Mouse (Mus musculus): ENCODE data around the gene Mgat3. TPM values are rescaled to one million over a fixed set of nuclear protein-coding genes. Genes with fewer than 3 reads are reported as not detected.

Mgat3 gene
- polyA plus RNA-seq, 1 experiment from 2014 or later, result 2.7 TPM

DNA sequence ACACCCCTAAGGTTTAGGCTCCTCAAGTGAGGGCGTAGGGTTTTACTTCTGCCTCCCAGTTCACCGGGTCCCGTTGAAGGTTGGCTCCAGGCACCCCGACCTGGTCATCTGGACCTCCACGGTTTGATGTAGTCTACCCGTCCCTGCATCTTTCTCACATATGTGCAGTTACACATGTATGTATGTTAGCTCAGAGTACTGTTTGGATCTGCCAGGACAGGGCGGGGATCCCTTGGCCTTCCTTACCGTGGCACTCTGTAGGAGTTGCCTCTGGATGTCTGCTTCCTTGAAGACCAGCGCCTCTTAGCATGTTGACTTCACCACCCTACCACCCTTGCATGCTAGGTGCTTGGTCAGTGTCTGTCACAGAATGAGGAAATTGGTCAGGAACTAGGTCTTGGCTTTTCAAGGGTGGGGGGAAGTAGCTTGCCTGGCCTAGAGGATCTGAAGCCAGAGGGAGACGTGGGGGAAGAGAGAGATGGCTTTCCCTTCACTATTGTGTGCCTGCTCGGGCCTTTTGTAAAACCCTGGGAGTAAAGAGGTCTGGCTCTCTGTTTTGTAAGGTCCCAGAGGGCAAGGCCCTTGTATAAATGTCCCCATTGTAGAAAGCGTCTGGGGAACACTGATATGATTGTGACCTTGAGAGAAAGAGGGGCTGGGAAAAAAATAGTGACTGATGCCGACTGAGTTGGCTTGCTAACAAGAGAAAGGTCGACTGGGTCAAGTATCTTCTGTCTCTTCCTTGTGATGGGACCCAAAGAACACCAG is 39.7 kb upstream of the Mgat3 start:
- ATAC-seq (replicated peaks; ENCODE audit: low FRiP score), result no peak

DNA sequence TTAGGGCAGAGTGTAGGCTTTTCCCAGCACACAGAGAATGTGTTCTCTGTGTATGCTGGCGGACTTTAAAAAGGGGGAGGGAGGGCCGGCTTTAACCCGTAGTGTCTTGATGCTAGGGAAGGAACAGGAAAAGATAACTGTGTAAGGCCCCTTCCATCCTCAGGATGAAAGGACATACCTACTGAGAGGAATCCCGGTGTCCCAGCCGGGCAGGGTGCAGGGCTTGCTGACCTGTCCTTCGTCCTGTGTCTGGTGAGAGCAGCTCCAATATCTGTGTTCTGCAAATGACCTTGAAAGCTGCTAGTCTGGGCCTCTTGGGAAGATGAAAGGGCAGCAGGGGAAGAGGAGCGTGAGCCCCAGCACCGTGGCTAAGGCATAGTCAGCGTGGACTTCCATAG is 39.1 kb upstream of the Mgat3 start:
- WGBS, result 43% methylated on average over 9 of the region's 9 CpGs
- H3K4me1 ChIP-seq (replicated peaks; ENCODE audit: control insufficient read depth, insufficient read depth, low read length), result peaks cover 52% of the 10 kb centered on the region

More for the DNA sequence above, 39.7 kb upstream of the Mgat3 start:
- H3K4me2 ChIP-seq, result peak overlapping the region; percentile 81
- no peaks in the 10 kb centered on the region for H3K27me3 ChIP-seq (replicated peaks; ENCODE audit: control insufficient read depth, insufficient read depth, low read length)
- H3K27ac ChIP-seq (ENCODE audit: low read depth, low read length), result peak overlapping the region; percentile 99
- no peak for DNase-seq (ENCODE audit: low spot score)
- H3K4me1 ChIP-seq (replicated peaks; ENCODE audit: control insufficient read depth, insufficient read depth, low read length), result peaks cover 55% of the 10 kb centered on the region
- peaks cover 6% of the 10 kb centered on the region; the same call in 1 of the 2 replicates for H3K36me3 ChIP-seq (ENCODE audit: control insufficient read depth, insufficient read depth, low read length)
- 6% methylated on average over 14 of the region's 14 CpGs for WGBS
- H3K4me3 ChIP-seq (ENCODE audit: low read depth, low read length), result peak overlapping the region; percentile 81
- H3K9me3 ChIP-seq (ENCODE audit: control insufficient read depth, low read length), result no peaks in the 10 kb centered on the region
- H3K9ac ChIP-seq (ENCODE audit: low read depth, low read length), result peak overlapping the region; percentile 90

DNA sequence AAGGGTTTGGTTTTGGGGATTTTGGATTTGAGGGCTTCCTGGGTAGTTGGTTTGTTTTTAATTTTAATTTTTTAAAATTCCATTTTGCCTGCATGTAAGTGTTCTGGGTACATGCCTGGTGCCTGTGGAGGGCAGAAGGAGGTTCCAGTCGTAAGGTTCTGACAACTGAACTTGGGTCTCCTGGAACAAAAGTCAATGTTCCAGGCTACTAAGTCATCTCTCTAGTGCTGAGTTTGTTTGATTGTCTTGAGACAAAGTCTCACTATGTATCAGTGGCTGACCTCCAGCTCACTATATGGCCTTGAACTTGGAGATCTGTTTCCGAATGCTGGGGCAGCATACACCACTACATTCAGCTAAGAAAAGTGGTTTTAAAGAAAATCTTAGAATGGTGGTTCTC is 38.0 kb upstream of the Mgat3 start:
- Histone ChIP-seq H3K4me1 (replicated peaks; ENCODE audit: control insufficient read depth, insufficient read depth, low read length) (peaks cover 43% of the 10 kb centered on the region), H3K9ac (ENCODE audit: low read depth, low read length) (no peak overlapping the region), H3K27ac (ENCODE audit: low read depth, low read length) (0 out of 2 replicates have a peak overlapping the region, but pooled peaks have one; percentile 16)

More for the DNA sequence above, 39.1 kb upstream of the Mgat3 start:
- peak overlapping the region; percentile 90 for H3K9ac ChIP-seq (ENCODE audit: low read depth, low read length)
- DNase-seq (ENCODE audit: low spot score) (no peak), ATAC-seq (replicated peaks; ENCODE audit: low FRiP score) (no peak)
- no peaks in the 10 kb centered on the region for H3K9me3 ChIP-seq (ENCODE audit: control insufficient read depth, low read length)
- peaks cover 6% of the 10 kb centered on the region; the same call in 1 of the 2 replicates for H3K36me3 ChIP-seq (ENCODE audit: control insufficient read depth, insufficient read depth, low read length)
- peak overlapping the region; percentile 99 for H3K27ac ChIP-seq (ENCODE audit: low read depth, low read length)
- peak overlapping the region; percentile 81 for H3K4me2 ChIP-seq
- H3K4me3 ChIP-seq (ENCODE audit: low read depth, low read length), result peak overlapping the region; percentile 81
- H3K27me3 ChIP-seq (replicated peaks; ENCODE audit: control insufficient read depth, insufficient read depth, low read length), result no peaks in the 10 kb centered on the region

GRCm38 (mm10) chr15:80136645-80137044 is 36.9 kb upstream of the Mgat3 start:
- H3K9ac ChIP-seq (ENCODE audit: low read depth, low read length), result no peak overlapping the region
- ATAC-seq (replicated peaks; ENCODE audit: low FRiP score) (no peak), DNase-seq (ENCODE audit: low spot score) (no peak)
- no peaks in the 10 kb centered on the region for H3K9me3 ChIP-seq (ENCODE audit: control insufficient read depth, low read length)
- H3K27me3 ChIP-seq (replicated peaks; ENCODE audit: control insufficient read depth, insufficient read depth, low read length), result no peaks in the 10 kb centered on the region
- H3K4me1 ChIP-seq (replicated peaks; ENCODE audit: control insufficient read depth, insufficient read depth, low read length), result peaks cover 32% of the 10 kb centered on the region
- no peak overlapping the region for H3K27ac ChIP-seq (ENCODE audit: low read depth, low read length)
- H3K4me2 ChIP-seq, result no peak overlapping the region
- H3K4me3 ChIP-seq (ENCODE audit: low read depth, low read length), result no peak overlapping the region
- H3K36me3 ChIP-seq (ENCODE audit: control insufficient read depth, insufficient read depth, low read length), result peaks cover 23% of the 10 kb centered on the region; the same call in 1 of the 2 replicates
- 84% methylated on average over 3 of the region's 3 CpGs for WGBS

More for the DNA sequence above, 38.0 kb upstream of the Mgat3 start:
- ATAC-seq (replicated peaks; ENCODE audit: low FRiP score), result no peak
- WGBS, result 90% methylated on average over 2 of the region's 2 CpGs
- H3K4me3 ChIP-seq (ENCODE audit: low read depth, low read length), result no peak overlapping the region; the same call in 1 of the 2 replicates
- peaks cover 12% of the 10 kb centered on the region; the same call in 1 of the 2 replicates for H3K36me3 ChIP-seq (ENCODE audit: control insufficient read depth, insufficient read depth, low read length)
- H3K27me3 ChIP-seq (replicated peaks; ENCODE audit: control insufficient read depth, insufficient read depth, low read length), result no peaks in the 10 kb centered on the region
- DNase-seq (ENCODE audit: low spot score), result no peak
- peak overlapping the region; percentile 81 for H3K4me2 ChIP-seq
- no peaks in the 10 kb centered on the region for H3K9me3 ChIP-seq (ENCODE audit: control insufficient read depth, low read length)

- no peaks in the 10 kb centered on the region for H3K27me3 ChIP-seq (replicated peaks; ENCODE audit: control insufficient read depth, insufficient read depth, low read length)
- H3K9me3 ChIP-seq (ENCODE audit: control insufficient read depth, low read length), result no peaks in the 10 kb centered on the region
- H3K4me3 ChIP-seq (ENCODE audit: low read depth, low read length), result no peak overlapping the region
- H3K36me3 ChIP-seq (ENCODE audit: control insufficient read depth, insufficient read depth, low read length), result peaks cover 29% of the 10 kb centered on the region
- H3K4me1 ChIP-seq (replicated peaks; ENCODE audit: control insufficient read depth, insufficient read depth, low read length), result peaks cover 32% of the 10 kb centered on the region
- no peak overlapping the region for H3K27ac ChIP-seq (ENCODE audit: low read depth, low read length)
- no peak for DNase-seq (ENCODE audit: low spot score)
- 0 out of 2 replicates have a peak overlapping the region, but pooled peaks have one; percentile 22 for H3K9ac ChIP-seq (ENCODE audit: low read depth, low read length)
- no peak for ATAC-seq (replicated peaks; ENCODE audit: low FRiP score)
- 81% methylated on average over 17 of the region's 17 CpGs for whole genome bisulfite sequencing
- no peak overlapping the region for H3K4me2 ChIP-seq
These were observed 35.4 kb upstream of the Mgat3 start for GRCm38 (mm10) chr15:80137945-80138791.

- Histone ChIP-seq H3K36me3 (ENCODE audit: control insufficient read depth, insufficient read depth, low read length) (peaks cover 38% of the 10 kb centered on the region), H3K4me3 (ENCODE audit: low read depth, low read length) (no peak overlapping the region), H3K27me3 (replicated peaks; ENCODE audit: control insufficient read depth, insufficient read depth, low read length) (no peaks in the 10 kb centered on the region), H3K9me3 (ENCODE audit: control insufficient read depth, low read length) (no peaks in the 10 kb centered on the region), H3K4me2 (no peak overlapping the region), H3K9ac (ENCODE audit: low read depth, low read length) (no peak overlapping the region), H3K4me1 (replicated peaks; ENCODE audit: control insufficient read depth, insufficient read depth, low read length) (peaks cover 18% of the 10 kb centered on the region), H3K27ac (ENCODE audit: low read depth, low read length) (no peak overlapping the region)
- ATAC-seq (replicated peaks; ENCODE audit: low FRiP score), result no peak
- no peak for DNase-seq (ENCODE audit: low spot score)
- 96% methylated on average over 2 of the region's 2 CpGs for WGBS
These were observed 33.2 kb upstream of the Mgat3 start for GRCm38 (mm10) chr15:80140302-80140701.

DNA sequence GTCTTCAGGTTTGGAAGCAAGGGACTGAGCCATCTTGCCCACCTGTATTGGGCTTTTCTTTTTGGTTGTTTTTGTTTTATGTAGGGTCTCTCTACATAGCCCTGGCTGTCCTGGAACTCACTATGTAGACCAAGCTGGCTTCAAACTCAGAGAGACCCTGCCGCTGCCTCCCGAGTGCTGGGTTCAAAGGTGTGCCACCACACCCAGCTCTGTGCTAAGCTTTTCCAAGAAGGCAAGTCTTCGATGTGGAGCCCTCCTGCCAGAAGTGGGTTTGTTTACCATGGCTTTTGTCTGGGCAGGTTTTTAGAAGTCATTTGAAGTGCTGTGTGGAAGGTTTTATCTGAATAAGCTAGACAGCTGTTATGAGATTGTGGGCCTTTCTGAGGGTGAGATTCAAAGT is 32.6 kb upstream of the Mgat3 start:
- WGBS, result 95% methylated on average over 3 of the region's 3 CpGs
- Histone ChIP-seq H3K36me3 (ENCODE audit: control insufficient read depth, insufficient read depth, low read length) (peaks cover 38% of the 10 kb centered on the region), H3K27ac (ENCODE audit: low read depth, low read length) (no peak overlapping the region)

DNA sequence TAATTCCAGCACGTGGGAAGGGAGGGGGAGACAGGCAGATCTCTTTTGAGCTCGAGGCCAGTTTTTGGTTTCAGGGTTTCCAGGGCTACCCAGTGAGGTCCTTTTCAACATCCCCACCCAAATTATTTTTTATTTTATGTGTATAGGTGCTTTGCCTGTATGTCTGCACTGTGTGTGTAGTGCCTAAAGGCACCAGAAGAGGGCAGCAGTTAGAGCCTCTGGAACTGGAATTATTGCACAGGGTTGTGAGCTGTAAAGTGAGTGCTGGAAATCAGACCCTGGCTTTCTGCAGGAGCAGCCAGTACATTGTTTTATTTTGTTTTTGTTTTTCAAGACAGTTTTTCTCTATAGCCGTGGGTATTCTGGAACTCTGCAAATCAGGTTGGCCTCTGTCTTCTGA is 31.4 kb upstream of the Mgat3 start:
- no peaks in the 10 kb centered on the region for H3K9me3 ChIP-seq (ENCODE audit: control insufficient read depth, low read length)

More for the DNA sequence above, 32.6 kb upstream of the Mgat3 start:
- ATAC-seq (replicated peaks; ENCODE audit: low FRiP score), result no peak
- H3K9me3 ChIP-seq (ENCODE audit: control insufficient read depth, low read length), result no peaks in the 10 kb centered on the region
- H3K9ac ChIP-seq (ENCODE audit: low read depth, low read length), result no peak overlapping the region
- DNase-seq (ENCODE audit: low spot score), result no peak
- no peak overlapping the region for H3K4me3 ChIP-seq (ENCODE audit: low read depth, low read length)
- no peaks in the 10 kb centered on the region for H3K27me3 ChIP-seq (replicated peaks; ENCODE audit: control insufficient read depth, insufficient read depth, low read length)
- peaks cover 15% of the 10 kb centered on the region for H3K4me1 ChIP-seq (replicated peaks; ENCODE audit: control insufficient read depth, insufficient read depth, low read length)
- H3K4me2 ChIP-seq, result no peak overlapping the region

More for the DNA sequence above, 31.4 kb upstream of the Mgat3 start:
- H3K4me3 ChIP-seq (ENCODE audit: low read depth, low read length), result no peak overlapping the region
- WGBS, result 93% methylated on average over 3 of the region's 3 CpGs
- H3K27ac ChIP-seq (ENCODE audit: low read depth, low read length), result no peak overlapping the region
- peaks cover 31% of the 10 kb centered on the region for H3K36me3 ChIP-seq (ENCODE audit: control insufficient read depth, insufficient read depth, low read length)
- no peaks in the 10 kb centered on the region for H3K27me3 ChIP-seq (replicated peaks; ENCODE audit: control insufficient read depth, insufficient read depth, low read length)
- DNase-seq (ENCODE audit: low spot score), result no peak
- H3K4me2 ChIP-seq, result no peak overlapping the region
- H3K4me1 ChIP-seq (replicated peaks; ENCODE audit: control insufficient read depth, insufficient read depth, low read length), result peaks cover 24% of the 10 kb centered on the region
- no peak overlapping the region for H3K9ac ChIP-seq (ENCODE audit: low read depth, low read length)
- ATAC-seq (replicated peaks; ENCODE audit: low FRiP score), result no peak

All from liver, embryonic 11.5 days (tissue).